Mouse (Mus musculus): ENCODE measurements at regions not wholly inside any gene's neighbourhood (a gene's known extent, or its start where the extent isn't known, plus 50 kb on each side); places are given as distances from the start of the nearest gene placed in this dataset.
A peak's percentile ranks its signal among the peaks of the same experiment; 100 is the strongest.

GRCm38 (mm10) chr7:90041565-90042024 is 60.8 kb upstream of the Eed start:
- WGBS, result 18% methylated on average over 5 of the region's 5 CpGs
- Histone ChIP-seq H3K4me1 (ENCODE audit: control insufficient read depth, insufficient read depth, low read length) (peaks cover 6% of the 10 kb centered on the region), H3K4me3 (replicated peaks; ENCODE audit: control insufficient read depth, low read depth, low read length) (no peak overlapping the region), H3K27ac (ENCODE audit: control insufficient read depth, insufficient read depth, low read depth, low read length, poor library complexity) (peak overlapping the region; percentile 44; the same call in 1 of the 2 replicates)
- TF ChIP-seq CTCF (IDR thresholded peaks at IDR 0.05; ENCODE audit: control insufficient read depth, insufficient read depth, low read length) (no peak), POLR2A (IDR thresholded peaks at IDR 0.05; ENCODE audit: borderline replicate concordance, control insufficient read depth, low read depth, low read length) (no peak)

- Histone ChIP-seq H3K4me3 (replicated peaks; ENCODE audit: control insufficient read depth, low read depth, low read length) (no peak overlapping the region), H3K27ac (ENCODE audit: control insufficient read depth, insufficient read depth, low read depth, low read length, poor library complexity) (peak overlapping the region; percentile 44; the same call in 1 of the 2 replicates), H3K4me1 (ENCODE audit: control insufficient read depth, insufficient read depth, low read length) (peaks cover 6% of the 10 kb centered on the region)
- WGBS, result 17% methylated on average over 7 of the region's 7 CpGs
- TF ChIP-seq POLR2A (IDR thresholded peaks at IDR 0.05; ENCODE audit: borderline replicate concordance, control insufficient read depth, low read depth, low read length) (no peak), CTCF (IDR thresholded peaks at IDR 0.05; ENCODE audit: control insufficient read depth, insufficient read depth, low read length) (no peak)
These were observed 61.6 kb upstream of the Eed start for GRCm38 (mm10) chr7:90042364-90042763.

- H3K4me3 ChIP-seq (replicated peaks; ENCODE audit: control insufficient read depth, low read depth, low read length), result no peak overlapping the region
- TF ChIP-seq CTCF (IDR thresholded peaks at IDR 0.05; ENCODE audit: control insufficient read depth, insufficient read depth, low read length), result no peak
- H3K4me1 ChIP-seq (ENCODE audit: control insufficient read depth, insufficient read depth, low read length), result peaks cover 10% of the 10 kb centered on the region
- no peak overlapping the region for H3K27ac ChIP-seq (ENCODE audit: control insufficient read depth, insufficient read depth, low read depth, low read length, poor library complexity)
- WGBS, result 83% methylated on average over 8 of the region's 8 CpGs
These were observed 62.7 kb upstream of the Eed start for GRCm38 (mm10) chr7:90043526-90043925.

GRCm38 (mm10) chr7:90044100-90044698 is 63.4 kb upstream of the Eed start:
- H3K4me1 ChIP-seq (ENCODE audit: control insufficient read depth, insufficient read depth, low read length), result peaks cover 11% of the 10 kb centered on the region
- WGBS, result 92% methylated on average over 4 of the region's 4 CpGs
- H3K27ac ChIP-seq (ENCODE audit: control insufficient read depth, insufficient read depth, low read depth, low read length, poor library complexity), result no peak overlapping the region
- H3K4me3 ChIP-seq (replicated peaks; ENCODE audit: control insufficient read depth, low read depth, low read length), result no peak overlapping the region
- TF ChIP-seq CTCF (IDR thresholded peaks at IDR 0.05; ENCODE audit: control insufficient read depth, insufficient read depth, low read length), result no peak
- no peak for TF ChIP-seq POLR2A (IDR thresholded peaks at IDR 0.05; ENCODE audit: borderline replicate concordance, control insufficient read depth, low read depth, low read length)

GRCm38 (mm10) chr7:90045208-90045800 is 64.5 kb upstream of the Eed start:
- Histone ChIP-seq H3K4me3 (replicated peaks; ENCODE audit: control insufficient read depth, low read depth, low read length) (peak overlapping the region; percentile 31), H3K4me1 (ENCODE audit: control insufficient read depth, insufficient read depth, low read length) (peaks cover 11% of the 10 kb centered on the region), H3K27ac (ENCODE audit: control insufficient read depth, insufficient read depth, low read depth, low read length, poor library complexity) (no peak overlapping the region)
- no peak for TF ChIP-seq CTCF (IDR thresholded peaks at IDR 0.05; ENCODE audit: control insufficient read depth, insufficient read depth, low read length)
- no peak for TF ChIP-seq POLR2A (IDR thresholded peaks at IDR 0.05; ENCODE audit: borderline replicate concordance, control insufficient read depth, low read depth, low read length)
- 75% methylated on average over 4 of the region's 4 CpGs for WGBS

- H3K4me3 ChIP-seq (replicated peaks; ENCODE audit: control insufficient read depth, low read depth, low read length), result peak overlapping the region; percentile 33
- H3K4me1 ChIP-seq (ENCODE audit: control insufficient read depth, insufficient read depth, low read length), result peaks cover 9% of the 10 kb centered on the region
- H3K27ac ChIP-seq (ENCODE audit: control insufficient read depth, insufficient read depth, low read depth, low read length, poor library complexity), result peak overlapping the region; percentile 35; the same call in 1 of the 2 replicates
- WGBS, result 72% methylated on average over 3 of the region's 3 CpGs
- TF ChIP-seq POLR2A (IDR thresholded peaks at IDR 0.05; ENCODE audit: borderline replicate concordance, control insufficient read depth, low read depth, low read length), result no peak
- TF ChIP-seq CTCF (IDR thresholded peaks at IDR 0.05; ENCODE audit: control insufficient read depth, insufficient read depth, low read length), result no peak
These were observed 65.4 kb upstream of the Eed start for GRCm38 (mm10) chr7:90046228-90046627.

- 67% methylated on average over 4 of the region's 4 CpGs for WGBS
- no peak for TF ChIP-seq CTCF (IDR thresholded peaks at IDR 0.05; ENCODE audit: control insufficient read depth, insufficient read depth, low read length)
- no peak for TF ChIP-seq POLR2A (IDR thresholded peaks at IDR 0.05; ENCODE audit: borderline replicate concordance, control insufficient read depth, low read depth, low read length)
- peaks cover 8% of the 10 kb centered on the region for H3K4me1 ChIP-seq (ENCODE audit: control insufficient read depth, insufficient read depth, low read length)
- H3K4me3 ChIP-seq (replicated peaks; ENCODE audit: control insufficient read depth, low read depth, low read length), result no peak overlapping the region
- peak overlapping the region; percentile 44; the same call in 1 of the 2 replicates for H3K27ac ChIP-seq (ENCODE audit: control insufficient read depth, insufficient read depth, low read depth, low read length, poor library complexity)
These were observed 66.1 kb upstream of the Eed start for GRCm38 (mm10) chr7:90046862-90047261.

- Histone ChIP-seq H3K27ac (ENCODE audit: control insufficient read depth, insufficient read depth, low read depth, low read length, poor library complexity) (peak overlapping the region; percentile 30), H3K4me3 (replicated peaks; ENCODE audit: control insufficient read depth, low read depth, low read length) (no peak overlapping the region), H3K4me1 (ENCODE audit: control insufficient read depth, insufficient read depth, low read length) (peaks cover 5% of the 10 kb centered on the region)
- 56% methylated on average over 10 of the region's 10 CpGs for WGBS
- TF ChIP-seq CTCF (IDR thresholded peaks at IDR 0.05; ENCODE audit: control insufficient read depth, insufficient read depth, low read length), result no peak
- TF ChIP-seq POLR2A (IDR thresholded peaks at IDR 0.05; ENCODE audit: borderline replicate concordance, control insufficient read depth, low read depth, low read length), result no peak
These were observed 67.9 kb upstream of the Eed start for GRCm38 (mm10) chr7:90048401-90049307.
